Mouse (Mus musculus) heart, embryonic 12.5 days (tissue): ENCODE data around the gene Tnnc2. TPM values are rescaled to one million over a fixed set of nuclear protein-coding genes. Genes with fewer than 3 reads are reported as not detected.

Source experiments
- ATAC-seq: fragments of 200-750 bp; cut with Nextera tagmentation; 2 replicates; pipeline ENCODE4 v1.8.0; 2017; ENCODE audit warnings: moderate TSS enrichment, moderate library complexity; ENCODE audit not compliant: insufficient number of reproducible peaks, low FRiP score
- H3K27ac ChIP-seq: fragments of 300-500 bp; sonication (generic); 2 replicates; pipeline ENCODE4 v1.5.1; 2016; ENCODE audit warnings: mild to moderate bottlenecking, moderate library complexity; ENCODE audit not compliant: poor library complexity, severe bottlenecking
- H3K27me3 ChIP-seq: fragments of 300-500 bp; sonication (generic); replicated peaks from 2 replicates; pipeline ENCODE4 v1.6.1; 2016; ENCODE audit warnings: mild to moderate bottlenecking, moderate library complexity
- H3K36me3 ChIP-seq: fragments of 300-500 bp; sonication (generic); 2 replicates; pipeline ENCODE4 v1.6.1; 2016; ENCODE audit warnings: mild to moderate bottlenecking, moderate library complexity
- H3K4me1 ChIP-seq: fragments of 300-500 bp; sonication (generic); replicated peaks from 2 replicates; pipeline ENCODE4 v1.6.1; 2016; ENCODE audit warnings: mild to moderate bottlenecking
- H3K4me2 ChIP-seq: fragments of 300-500 bp; sonication (generic); 2 replicates; pipeline ENCODE4 v1.6.1; 2016; ENCODE audit warnings: mild to moderate bottlenecking, moderate library complexity
- H3K4me3 ChIP-seq: fragments of 300-500 bp; sonication (generic); 2 replicates; pipeline ENCODE4 v1.5.1; 2016; ENCODE audit warnings: mild to moderate bottlenecking
- H3K9ac ChIP-seq: fragments of 300-500 bp; sonication (generic); 2 replicates; pipeline ENCODE4 v1.6.1; 2016; ENCODE audit warnings: mild to moderate bottlenecking, moderate library complexity
- H3K9me3 ChIP-seq: fragments of 300-500 bp; sonication (generic); replicated peaks from 2 replicates; pipeline ENCODE4 v1.6.1; 2016; ENCODE audit warnings: mild to moderate bottlenecking, moderate library complexity
- WGBS: fragments of 180-500 bp; shearing (Covaris S2); methylation state at CpG from one replicate; pipeline ENCODE4 v1.1.7; 2016; 5-methylcytosine and 5-hydroxymethylcytosine counted together
- polyA plus RNA-seq: library from polyadenylated mRNA; unstranded; fragments of >200 nt; fragmentation: Nextera tagmentation; extraction: Ambion mirVana; gene quantifications from 2 replicates; pipeline ENCODE4 v1.2.1, GENCODE M21; 2016

Gene Tnnc2
- polyA plus RNA-seq, 1 experiment from 2014 or later, result 0.36 TPM

DNA sequence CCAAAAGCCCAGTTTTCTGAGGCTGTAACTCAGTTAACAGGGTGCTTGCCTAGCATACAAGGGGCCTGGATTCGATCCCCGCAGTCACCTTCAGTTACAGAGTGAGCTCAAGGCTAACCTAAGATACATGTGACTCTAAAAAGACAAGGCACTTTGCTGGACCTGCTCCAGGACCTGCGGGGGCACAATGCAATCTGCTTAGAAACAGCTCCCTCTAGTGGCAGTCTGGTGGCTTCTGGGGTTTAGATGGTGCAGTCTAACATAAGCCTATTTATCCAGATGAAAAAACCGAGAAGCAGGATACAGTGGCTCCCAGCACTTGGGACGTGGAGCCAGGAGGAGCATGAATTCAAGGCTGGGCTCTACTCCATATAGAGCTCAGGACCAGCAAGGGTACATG, 14.5 kb upstream of the Tnnc2 start:
- H3K9ac ChIP-seq, result no peak overlapping the region
- H3K4me2 ChIP-seq, result no peak overlapping the region
- H3K27me3 ChIP-seq, result no peaks in the 10 kb centered on the region
- no peaks in the 10 kb centered on the region for H3K9me3 ChIP-seq
- no peak overlapping the region for H3K4me3 ChIP-seq
- H3K4me1 ChIP-seq, result peaks cover 12% of the 10 kb centered on the region
- H3K27ac ChIP-seq, result no peak overlapping the region
- ATAC-seq, result peak; percentile 58; the same call in 1 of the 2 replicates
- 36% methylated on average over 5 of the region's 5 CpGs for WGBS
- H3K36me3 ChIP-seq, result peaks cover 81% of the 10 kb centered on the region

DNA sequence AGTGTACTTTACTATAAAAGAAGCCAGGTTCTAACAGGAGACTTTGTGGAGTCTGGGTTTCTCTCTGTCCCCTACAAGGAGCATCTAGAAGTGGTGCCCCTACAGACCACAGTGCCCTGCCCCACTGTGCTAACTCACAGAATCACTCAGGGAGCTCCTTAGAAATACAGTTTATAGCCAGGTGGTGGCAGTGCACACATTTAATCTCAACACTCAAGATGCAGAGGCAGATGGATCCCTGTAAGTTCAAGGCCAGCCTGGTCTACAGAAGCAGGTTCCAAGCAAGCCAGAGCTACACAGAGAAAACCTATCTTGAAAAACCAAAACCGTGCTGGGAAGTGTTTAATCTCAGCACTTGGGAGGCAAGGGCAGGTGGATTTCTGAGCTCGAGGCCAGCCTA, 14.0 kb upstream of the Tnnc2 start:
- WGBS, result 87% methylated on average over 2 of the region's 2 CpGs
- Histone ChIP-seq H3K4me2 (no peak overlapping the region), H3K36me3 (peaks cover 80% of the 10 kb centered on the region), H3K27ac (peak overlapping the region; percentile 68), H3K4me1 (peaks cover 15% of the 10 kb centered on the region), H3K9me3 (no peaks in the 10 kb centered on the region), H3K9ac (peak overlapping the region; percentile 48; the same call in 1 of the 2 replicates), H3K4me3 (no peak overlapping the region), H3K27me3 (no peaks in the 10 kb centered on the region)
- ATAC-seq, result no peak

DNA sequence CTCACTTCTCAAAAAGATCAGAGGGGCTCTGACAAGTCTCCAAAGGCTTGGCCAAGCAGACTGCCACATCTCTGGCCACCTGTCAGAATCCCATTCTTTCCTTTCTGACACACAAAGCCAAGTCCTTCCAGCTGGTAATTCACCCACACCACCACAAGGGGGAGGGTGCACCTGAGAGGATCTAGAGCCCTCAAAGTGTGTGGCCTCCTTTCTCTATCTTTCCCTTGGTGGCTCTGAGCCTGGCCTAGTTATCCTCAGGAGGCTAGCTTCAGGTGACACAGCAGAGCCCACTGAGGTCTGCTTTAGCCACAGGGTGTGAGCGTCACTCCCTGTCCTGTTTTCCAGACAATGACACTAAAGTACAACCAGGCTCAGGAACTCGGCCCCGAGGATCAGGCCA, 13.5 kb upstream of the Tnnc2 start:
- H3K27me3 ChIP-seq, result no peaks in the 10 kb centered on the region
- H3K4me2 ChIP-seq, result no peak overlapping the region
- 45% methylated on average over 3 of the region's 3 CpGs for WGBS
- H3K4me3 ChIP-seq, result no peak overlapping the region
- peaks cover 79% of the 10 kb centered on the region for H3K36me3 ChIP-seq
- peaks cover 21% of the 10 kb centered on the region for H3K4me1 ChIP-seq
- peak overlapping the region; percentile 48 for H3K9ac ChIP-seq
- H3K9me3 ChIP-seq, result no peaks in the 10 kb centered on the region
- H3K27ac ChIP-seq, result peak overlapping the region; percentile 68
- 0 out of 2 replicates have a peak, but pooled peaks have one; percentile 20 for ATAC-seq

DNA sequence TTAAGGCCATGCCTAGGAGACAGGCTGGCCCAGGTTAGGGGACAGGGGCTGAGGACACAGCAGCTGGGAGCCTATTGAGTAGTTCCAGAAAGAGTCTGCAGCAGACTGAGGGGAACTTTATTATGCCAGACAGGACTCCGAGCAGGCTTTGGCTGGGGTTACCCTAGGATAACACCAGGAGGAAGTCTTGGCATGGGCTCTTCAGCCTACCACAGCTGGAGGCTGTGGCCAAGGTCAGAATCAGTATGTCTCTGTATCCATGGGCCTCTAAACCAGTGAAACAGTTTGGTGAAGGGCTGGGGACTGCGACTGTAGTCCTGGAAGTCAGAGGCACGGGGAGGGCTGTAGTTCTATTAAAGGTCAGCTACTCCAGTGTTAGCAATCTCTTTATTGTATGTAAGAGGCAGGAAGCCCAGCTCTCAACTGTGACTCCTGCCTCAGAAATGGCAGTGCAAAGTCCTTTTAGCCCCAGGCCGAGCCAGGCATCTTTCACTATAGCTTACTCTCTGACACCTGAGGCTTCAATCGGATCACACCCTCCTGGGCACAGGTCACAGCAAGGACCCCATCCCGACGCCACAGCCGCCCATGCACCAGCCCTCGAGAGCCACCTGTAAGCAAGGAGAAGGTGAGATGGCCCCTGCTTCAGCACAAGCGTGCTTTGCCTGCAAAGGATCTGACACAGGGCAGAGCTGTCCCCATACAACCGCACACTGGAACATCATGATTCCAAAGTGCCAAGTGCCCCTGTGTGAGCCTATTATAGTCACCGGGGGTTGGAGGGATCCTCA, 12.8 kb upstream of the Tnnc2 start:
- no peaks in the 10 kb centered on the region for H3K27me3 ChIP-seq
- H3K4me3 ChIP-seq, result no peak overlapping the region
- H3K27ac ChIP-seq, result peak overlapping the region; percentile 68
- H3K4me1 ChIP-seq, result peaks cover 25% of the 10 kb centered on the region
- H3K9me3 ChIP-seq, result no peaks in the 10 kb centered on the region
- 83% methylated on average over 12 of the region's 12 CpGs for WGBS
- H3K9ac ChIP-seq, result peak overlapping the region; percentile 48; the same call in 1 of the 2 replicates
- no peak overlapping the region for H3K4me2 ChIP-seq
- H3K36me3 ChIP-seq, result peaks cover 76% of the 10 kb centered on the region
- ATAC-seq, result no peak

DNA sequence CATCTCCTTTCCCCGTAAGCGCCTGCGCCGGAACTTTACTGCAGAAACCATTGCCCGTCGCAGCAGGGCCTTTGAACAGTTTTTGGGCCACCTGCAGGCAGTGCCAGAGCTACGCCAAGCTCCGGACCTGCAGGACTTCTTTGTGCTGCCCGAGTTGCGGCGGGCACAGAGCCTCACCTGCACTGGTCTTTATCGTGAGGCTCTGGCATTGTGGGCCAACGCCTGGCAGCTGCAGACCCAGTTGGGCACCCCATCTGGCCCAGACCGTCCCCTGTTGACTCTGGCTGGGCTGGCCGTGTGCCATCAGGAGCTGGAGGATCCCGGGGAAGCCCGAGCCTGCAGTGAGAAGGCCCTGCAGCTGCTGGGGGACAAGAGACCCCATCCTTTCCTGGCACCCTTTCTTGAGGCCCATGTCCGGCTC, 12.1 kb upstream of the Tnnc2 start:
- Histone ChIP-seq H3K36me3 (peaks cover 72% of the 10 kb centered on the region), H3K9ac (no peak overlapping the region), H3K27ac (no peak overlapping the region), H3K4me2 (no peak overlapping the region), H3K9me3 (no peaks in the 10 kb centered on the region), H3K4me3 (no peak overlapping the region), H3K4me1 (peaks cover 31% of the 10 kb centered on the region), H3K27me3 (no peaks in the 10 kb centered on the region)
- ATAC-seq, result no peak
- WGBS, result 87% methylated on average over 18 of the region's 18 CpGs

DNA sequence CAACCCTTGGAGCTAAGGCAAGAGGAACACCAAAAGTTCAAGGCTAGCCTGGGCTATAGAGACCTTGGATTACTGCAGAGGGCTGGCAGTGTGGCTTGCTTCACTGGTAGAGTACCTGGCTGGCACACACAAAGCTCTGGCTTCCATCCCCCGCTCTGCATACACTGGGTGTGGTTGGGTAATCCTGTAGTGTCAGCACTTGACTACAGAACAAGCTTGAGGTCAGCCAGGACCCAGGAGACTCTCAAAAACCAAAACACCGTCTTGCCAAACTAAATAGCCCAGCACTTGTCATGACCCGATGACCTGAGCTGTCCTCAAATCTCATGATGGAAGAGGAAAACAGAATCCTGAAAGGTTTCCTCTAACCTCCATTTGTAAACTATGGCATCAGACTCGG, 10.7 kb upstream of the Tnnc2 start:
- ATAC-seq, result no peak
- 67% methylated on average over 4 of the region's 4 CpGs for WGBS
- Histone ChIP-seq H3K9me3 (no peaks in the 10 kb centered on the region), H3K9ac (no peak overlapping the region), H3K27ac (no peak overlapping the region), H3K36me3 (peaks cover 58% of the 10 kb centered on the region), H3K4me3 (no peak overlapping the region), H3K27me3 (no peaks in the 10 kb centered on the region), H3K4me1 (peaks cover 35% of the 10 kb centered on the region), H3K4me2 (no peak overlapping the region)

DNA sequence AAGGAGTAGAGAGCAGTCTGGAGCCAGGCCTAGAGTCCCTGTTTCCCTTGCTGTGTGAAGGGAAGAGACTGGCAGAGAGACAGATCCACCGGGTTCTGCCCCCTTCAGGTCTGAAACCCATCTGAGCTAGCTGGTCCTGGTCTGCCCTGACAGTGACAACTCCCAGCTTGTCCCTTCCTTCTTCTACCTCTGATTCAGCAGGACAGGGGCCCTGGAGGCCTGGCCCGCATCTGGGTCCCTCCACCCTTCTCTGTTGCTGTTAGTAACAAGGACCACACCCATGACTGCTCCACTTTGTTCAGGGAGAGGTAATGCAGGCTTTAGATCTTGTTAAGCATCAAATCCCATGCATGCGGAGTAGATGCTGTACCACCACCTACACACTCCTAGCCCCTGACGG, 8.6 kb upstream of the Tnnc2 start:
- Histone ChIP-seq H3K4me3 (no peak overlapping the region), H3K9me3 (no peaks in the 10 kb centered on the region), H3K27ac (no peak overlapping the region), H3K27me3 (no peaks in the 10 kb centered on the region), H3K4me1 (peaks cover 36% of the 10 kb centered on the region), H3K4me2 (no peak overlapping the region), H3K36me3 (peaks cover 47% of the 10 kb centered on the region), H3K9ac (0 out of 2 replicates have a peak overlapping the region, but pooled peaks have one; percentile 31)
- ATAC-seq, result no peak
- 59% methylated on average over 4 of the region's 4 CpGs for WGBS

DNA sequence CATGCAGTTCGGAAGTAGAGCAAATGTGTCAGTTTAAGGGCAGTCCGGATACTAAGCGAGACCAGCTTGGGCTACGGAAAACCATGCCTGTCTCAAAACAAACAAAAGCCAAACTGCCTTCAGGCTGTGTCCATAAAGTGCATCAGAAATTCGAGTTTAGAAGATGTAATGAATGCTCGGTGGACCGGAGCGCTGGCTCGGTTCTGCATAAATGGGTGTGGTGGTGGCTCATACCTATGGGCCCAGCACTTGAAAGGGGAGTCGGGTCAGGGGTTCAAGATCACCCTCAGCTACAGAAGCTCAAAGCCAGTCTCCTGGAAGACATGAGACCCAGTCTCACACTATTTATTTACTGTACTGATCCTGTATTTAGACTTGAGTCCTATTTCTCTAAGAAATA, 8.0 kb upstream of the Tnnc2 start:
- H3K4me3 ChIP-seq, result no peak overlapping the region
- H3K9me3 ChIP-seq, result no peaks in the 10 kb centered on the region
- H3K36me3 ChIP-seq, result peaks cover 41% of the 10 kb centered on the region
- 83% methylated on average over 10 of the region's 10 CpGs for WGBS
- H3K9ac ChIP-seq, result 0 out of 2 replicates have a peak overlapping the region, but pooled peaks have one; percentile 8
- peaks cover 30% of the 10 kb centered on the region for H3K4me1 ChIP-seq
- ATAC-seq, result no peak
- no peak overlapping the region for H3K27ac ChIP-seq
- H3K4me2 ChIP-seq, result 0 out of 2 replicates have a peak overlapping the region, but pooled peaks have one; percentile 4
- no peaks in the 10 kb centered on the region for H3K27me3 ChIP-seq

DNA sequence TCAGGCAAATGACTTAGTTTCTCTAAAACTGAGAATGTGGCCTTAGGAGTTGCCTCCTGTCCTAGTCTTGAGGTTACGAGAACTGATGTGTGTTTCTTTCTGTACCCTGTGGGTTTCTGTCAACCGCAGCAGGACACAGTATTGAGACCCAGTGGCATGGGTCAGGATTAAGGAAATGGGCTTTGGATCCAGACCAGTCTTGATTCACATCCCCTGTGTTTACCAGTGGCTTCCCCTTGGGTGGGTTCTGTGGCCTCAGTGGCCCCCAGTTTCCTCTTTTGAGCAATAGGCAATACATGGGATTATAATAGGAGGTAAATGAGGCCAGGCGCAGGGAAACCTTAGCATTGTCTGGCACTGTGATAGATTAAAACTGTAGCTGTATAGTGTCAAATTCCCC, 7.3 kb upstream of the Tnnc2 start:
- no peaks in the 10 kb centered on the region for H3K9me3 ChIP-seq
- no peaks in the 10 kb centered on the region for H3K27me3 ChIP-seq
- no peak for ATAC-seq
- 0 out of 2 replicates have a peak overlapping the region, but pooled peaks have one; percentile 25 for H3K27ac ChIP-seq
- H3K4me1 ChIP-seq, result peaks cover 29% of the 10 kb centered on the region
- H3K4me3 ChIP-seq, result peak overlapping the region; percentile 66
- H3K4me2 ChIP-seq, result peak overlapping the region; percentile 78
- peak overlapping the region; percentile 83 for H3K9ac ChIP-seq
- H3K36me3 ChIP-seq, result peaks cover 34% of the 10 kb centered on the region
- WGBS, result 88% methylated on average over 3 of the region's 3 CpGs

DNA sequence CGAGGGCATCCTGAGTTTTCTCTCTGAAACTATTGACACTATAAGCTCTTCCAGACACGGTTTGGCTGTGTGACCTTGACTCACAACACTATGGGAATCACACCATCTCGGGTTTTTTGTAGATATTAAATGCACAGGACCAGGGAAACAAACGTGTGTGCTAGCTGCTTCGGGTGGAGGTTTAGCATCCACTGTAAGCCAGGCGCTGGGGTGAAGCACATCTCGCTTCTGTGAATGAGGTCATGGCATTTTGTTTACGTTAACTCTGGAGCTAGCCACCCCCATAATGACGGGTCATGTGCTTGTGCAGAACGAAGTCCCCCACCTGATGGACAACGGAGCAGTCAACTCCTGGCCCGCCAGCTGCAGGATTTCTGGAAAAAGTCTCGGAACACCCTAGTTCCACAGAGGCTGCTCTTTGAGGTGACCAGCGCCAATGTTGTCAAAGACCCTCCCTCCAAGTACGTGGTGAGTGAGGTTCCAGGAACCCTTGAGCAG, 6.7 kb upstream of the Tnnc2 start:
- no peak; the same call in 1 of the 2 replicates for ATAC-seq
- Histone ChIP-seq H3K4me2 (peak overlapping the region; percentile 78), H3K9ac (peak overlapping the region; percentile 83), H3K4me3 (peak overlapping the region; percentile 66), H3K27ac (peak overlapping the region; percentile 86), H3K9me3 (no peaks in the 10 kb centered on the region), H3K36me3 (peaks cover 28% of the 10 kb centered on the region), H3K27me3 (no peaks in the 10 kb centered on the region), H3K4me1 (peaks cover 29% of the 10 kb centered on the region)
- WGBS, result 4% methylated on average over 15 of the region's 15 CpGs

DNA sequence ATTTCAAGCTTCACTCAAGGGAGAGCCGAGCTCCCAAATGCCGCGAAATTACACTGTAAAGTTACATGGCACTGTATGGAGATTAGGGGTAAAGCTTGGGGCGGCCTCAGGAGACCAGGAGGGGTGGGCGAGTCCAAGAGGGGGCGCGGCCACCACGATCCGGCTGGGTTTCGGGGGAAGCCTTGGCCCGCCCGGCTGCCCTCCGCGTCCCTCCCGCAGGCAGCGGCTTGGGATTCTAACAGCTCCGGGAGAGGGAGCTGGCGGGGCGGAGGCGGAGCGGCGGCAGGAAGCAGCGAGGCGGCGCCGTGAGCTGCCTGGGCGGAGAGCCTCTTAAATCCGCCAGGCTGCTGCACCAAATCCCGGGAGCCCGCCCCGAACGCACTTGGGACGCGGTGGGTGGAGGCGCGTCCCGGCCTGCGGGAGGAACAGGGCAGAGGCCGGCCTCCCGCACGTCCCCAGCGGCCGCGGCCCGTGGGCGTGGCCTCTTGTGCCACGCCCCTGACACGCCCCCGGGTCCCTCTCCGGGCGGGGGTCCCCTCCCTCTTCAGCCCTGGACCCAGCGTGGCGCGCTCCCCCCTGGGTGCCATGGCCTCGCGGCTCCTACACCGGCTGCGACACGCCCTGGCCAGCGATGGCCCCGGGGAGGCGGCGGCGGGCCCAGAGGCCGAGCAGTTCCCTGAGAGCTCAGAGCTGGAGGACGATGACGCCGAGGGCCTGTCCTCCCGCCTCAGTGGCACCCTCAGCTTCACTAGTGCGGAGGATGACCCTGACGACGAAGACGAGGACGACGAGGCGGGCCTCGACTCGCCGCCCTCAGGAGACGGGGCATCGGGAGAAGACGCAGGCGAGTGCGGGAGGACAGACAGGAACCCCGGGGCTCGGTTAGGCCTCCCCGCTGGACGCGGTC, 6.0 kb upstream of the Tnnc2 start, which contains the start of gene Snx21:
Gene Snx21, plus strand, starts transcription at position 343 of the 907 bp plus-strand sequence.
- peaks cover 22% of the 10 kb centered on the region for H3K36me3 ChIP-seq
- no peaks in the 10 kb centered on the region for H3K27me3 ChIP-seq
- peak within 1 kb of the TSS; percentile 66 for H3K4me3 ChIP-seq
- peak within 1 kb of the TSS; percentile 86 for H3K27ac ChIP-seq
- H3K9me3 ChIP-seq, result no peaks in the 10 kb centered on the region
- peak within 1 kb of the TSS; percentile 83 for H3K9ac ChIP-seq
- H3K4me2 ChIP-seq, result peak within 1 kb of the TSS; percentile 78
- under 1% methylated on average over 87 of the region's 89 CpGs for WGBS
- peak; percentile 94 for ATAC-seq
- H3K4me1 ChIP-seq, result peaks cover 29% of the 10 kb centered on the region
